Comparison of ENCODE assay signal across 9 mouse cellular contexts in genomic region chr3:58689721-58690120, GRCm38 (mm10). TPM values are rescaled to one million over a fixed set of nuclear protein-coding genes. Genes with fewer than 3 reads are reported as not detected.
DNase-seq lines count a peak whose midpoint lies in the region; ATAC-seq and TF ChIP-seq lines count a peak whose summit lies in the region.
"Had no signal": no experiment of that assay in that cellular context is flagged by ENCODE, and none has a peak within 500 bp of the region (broad histone marks: within the 10 kb centered on the region; RNA-seq: fewer than 3 reads in every experiment).

No protein-coding gene starts in this region.

- H3K27ac ChIP-seq in gastrocnemius, adult 2 months, result peak overlapping the region; percentile 99
- 0 out of 2 replicates have a peak overlapping the region, but pooled peaks have one; percentile 22 for H3K27ac ChIP-seq in liver, adult 2 months (replicated peaks; ENCODE audit: insufficient read depth, low read depth, low read length)
- no peak overlapping the region for H3K27ac ChIP-seq in forebrain, postnatal 0 days (ENCODE audit: low read depth, low read length)
- no peak overlapping the region for H3K27ac ChIP-seq in midbrain, embryonic 16.5 days (ENCODE audit: low read length)

- no peak for ATAC-seq in forebrain, postnatal 0 days
- no peak for ATAC-seq in midbrain, embryonic 16.5 days

- H3K9me3 ChIP-seq in forebrain, postnatal 0 days (ENCODE audit: low read length), result no peaks in the 10 kb centered on the region
- H3K9me3 ChIP-seq in midbrain, embryonic 16.5 days (replicated peaks; ENCODE audit: control insufficient read depth, low read length, poor library complexity, severe bottlenecking), result no peaks in the 10 kb centered on the region

- peaks cover 35% of the 10 kb centered on the region for H3K79me2 ChIP-seq in liver, adult 2 months (ENCODE audit: control insufficient read depth, insufficient read depth, low read length)

- intact Hi-C loops in gastrocnemius, adult 2 months (cut with DNase I), result loop anchor here (5.0 to 10.0 kb wide), 2 partner anchors 112 to 165 kb away; partner anchors contain the start of genes Eif2a, Selenot and Serp1

- no peak for TF ChIP-seq CTCF in gastrocnemius, adult 2 months (IDR thresholded peaks at IDR 0.05)
- TF ChIP-seq CTCF in liver, adult 2 months (IDR thresholded peaks at IDR 0.05; ENCODE audit: low read depth, low read length), result no peak
- no peak for TF ChIP-seq CTCF in forebrain, postnatal 0 days (IDR thresholded peaks at IDR 0.05; ENCODE audit: low read depth)

- H3K4me2 ChIP-seq in forebrain, postnatal 0 days (ENCODE audit: low read depth), result peak overlapping the region; percentile 79
- peak overlapping the region; percentile 61 for H3K4me2 ChIP-seq in midbrain, embryonic 16.5 days (ENCODE audit: low read length)

- peak overlapping the region; percentile 78 for H3K4me3 ChIP-seq in gastrocnemius, adult 2 months
- H3K4me3 ChIP-seq in liver, adult 2 months (ENCODE audit: insufficient read depth, low read depth, low read length), result peak overlapping the region; percentile 98; the same call in 1 of the 2 replicates
- peak overlapping the region; percentile 84 for H3K4me3 ChIP-seq in forebrain, postnatal 0 days (ENCODE audit: low read depth, low read length)
- H3K4me3 ChIP-seq in midbrain, embryonic 16.5 days (ENCODE audit: low read depth, low read length), result no peak overlapping the region

- 23% methylated on average over 3 of the region's 3 CpGs for WGBS in liver, adult 2 months
- WGBS in forebrain, postnatal 0 days, result 15% methylated on average over 3 of the region's 3 CpGs
- 45% methylated on average over 3 of the region's 3 CpGs for WGBS in midbrain, embryonic 16.5 days

- TF ChIP-seq POLR2A in liver, adult 2 months (IDR thresholded peaks at IDR 0.05; ENCODE audit: extremely low read depth, insufficient read depth, low read length), result no peak

- peak overlapping the region; percentile 11; the same call in 1 of the 2 replicates for H3K9ac ChIP-seq in liver, adult 2 months (ENCODE audit: low read depth, low read length)
- H3K9ac ChIP-seq in forebrain, postnatal 0 days, result peak overlapping the region; percentile 7; the same call in 1 of the 2 replicates
- H3K9ac ChIP-seq in midbrain, embryonic 16.5 days (ENCODE audit: low read depth, low read length), result no peak overlapping the region

- DNase-seq in gastrocnemius, adult 2 months, result no peak
- DNase-seq in gastrocnemius, postnatal 25 days, result no peak
- no peak for DNase-seq in liver, adult 2 months (ENCODE audit: extremely low read depth, low read depth, low spot score)
- no peak for DNase-seq in liver
- DNase-seq in forebrain, postnatal 0 days, result no peak
- no peak for DNase-seq in spleen, postnatal 4 days (ENCODE audit: low spot score in 2 of 2)
- DNase-seq in Muller cell, postnatal 12 days (ENCODE audit: inconsistent ontology term), result no peak
- DNase-seq: B cell, adult 2 months had no signal

- H3K27me3 ChIP-seq in liver, adult 2 months (ENCODE audit: control insufficient read depth, insufficient read depth, low read length), result no peaks in the 10 kb centered on the region
- H3K27me3 ChIP-seq in forebrain, postnatal 0 days (ENCODE audit: insufficient read depth, low read length), result no peaks in the 10 kb centered on the region
- H3K27me3 ChIP-seq in midbrain, embryonic 16.5 days (ENCODE audit: control insufficient read depth, insufficient read depth, low read depth, low read length), result no peaks in the 10 kb centered on the region

- peaks cover 3% of the 10 kb centered on the region; the same call in 1 of the 2 replicates for H3K36me3 ChIP-seq in liver, adult 2 months (ENCODE audit: control insufficient read depth, insufficient read depth, low read length)
- H3K36me3 ChIP-seq in forebrain, postnatal 0 days (ENCODE audit: insufficient read depth), result no peaks in the 10 kb centered on the region
- H3K36me3 ChIP-seq in midbrain, embryonic 16.5 days (ENCODE audit: control insufficient read depth, insufficient read depth, low read length), result no peaks in the 10 kb centered on the region

- peaks cover 28% of the 10 kb centered on the region for H3K4me1 ChIP-seq in liver, adult 2 months (ENCODE audit: control insufficient read depth, insufficient read depth, low read length)
- peaks cover 17% of the 10 kb centered on the region; the same call in 1 of the 2 replicates for H3K4me1 ChIP-seq in forebrain, postnatal 0 days (ENCODE audit: insufficient read depth)
- H3K4me1 ChIP-seq in midbrain, embryonic 16.5 days (ENCODE audit: control insufficient read depth, insufficient read depth, low read length), result peaks cover 16% of the 10 kb centered on the region

RNA-seq across cellular contexts. Expression of gene Siah2, which starts 2.5 kb away (rescaled TPM):
- total RNA-seq in gastrocnemius, adult 2 months (2021), result 10 to 100 TPM in 1 of 2 experiments, 1 to 10 TPM in 1; 8.3 to 11.8 TPM
- total RNA-seq in gastrocnemius, postnatal 25 days (2021), result 1 to 10 TPM; 9.0 to 9.5 TPM
- 9.6 and 14.6 TPM in 2 replicates for total RNA-seq in liver, adult 2 months (2014; rRNA removed)
- 29.4 and 30.2 TPM in 2 replicates for polyA plus RNA-seq in liver, adult 2 months (2012; rRNA removed)
- total RNA-seq in forebrain, postnatal 0 days (2014; rRNA removed), result 22.1 and 25.2 TPM in 2 replicates
- polyA plus RNA-seq in forebrain, postnatal 0 days (2015; fragmentation: Nextera tagmentation; extraction: Ambion mirVana), result 11.2 and 13.6 TPM in 2 replicates
- 8.9 and 10.7 TPM in 2 replicates for polyA plus RNA-seq in midbrain, embryonic 16.5 days (2015; fragmentation: Nextera tagmentation; extraction: Ambion mirVana)

RNA-seq across cellular contexts. Expression of gene Erich6, which starts 52.7 kb away (rescaled TPM):
- total RNA-seq in gastrocnemius, adult 2 months (2021), result not detected
- total RNA-seq in gastrocnemius, postnatal 25 days (2021), result not detected
- total RNA-seq in liver, adult 2 months (2014; rRNA removed), result not detected in 2 replicates
- not detected in 2 replicates for polyA plus RNA-seq in liver, adult 2 months (2012; rRNA removed)
- 0.29 and 0.92 TPM in 2 replicates for total RNA-seq in forebrain, postnatal 0 days (2014; rRNA removed)
- polyA plus RNA-seq in forebrain, postnatal 0 days (2015; fragmentation: Nextera tagmentation; extraction: Ambion mirVana), result 0.33 and 0.45 TPM in 2 replicates
- polyA plus RNA-seq in midbrain, embryonic 16.5 days (2015; fragmentation: Nextera tagmentation; extraction: Ambion mirVana), result 0.19 and 0.26 TPM in 2 replicates

Comparison
In these comparisons a context has a peak if more than half of its experiments do, and no peak if none do; other contexts are left out.
1. H3K27ac ChIP-seq: peak in gastrocnemius, adult 2 months (single experiment) and liver, adult 2 months (single experiment); none in forebrain, postnatal 0 days (single experiment) and midbrain, embryonic 16.5 days (single experiment).